Mouse (Mus musculus) midbrain, embryonic 16.5 days (tissue): ENCODE results near the gene Fancc. TPM values are rescaled to one million over a fixed set of nuclear protein-coding genes. Genes with fewer than 3 reads are reported as not detected.

Source experiments
- ATAC-seq: fragments of 200-750 bp; cut with Nextera tagmentation; 2 replicates; pipeline ENCODE4 v1.8.0; 2017; ENCODE audit warnings: moderate TSS enrichment
- H3K27ac ChIP-seq: fragments of 300-500 bp; sonication (generic); 2 replicates; pipeline ENCODE4 v1.5.1; 2014; ENCODE audit warnings: mild to moderate bottlenecking, low read length, mixed read lengths
- H3K27me3 ChIP-seq: fragments of 300-500 bp; sonication (generic); 2 replicates; pipeline ENCODE4 v1.6.1; 2014; ENCODE audit warnings: low read depth, low read length, mixed read lengths; ENCODE audit not compliant: control insufficient read depth, insufficient read depth
- H3K36me3 ChIP-seq: fragments of 300-500 bp; sonication (generic); 2 replicates; pipeline ENCODE4 v1.6.1; 2014; ENCODE audit warnings: mild to moderate bottlenecking, low read length, moderate library complexity, mixed read lengths; ENCODE audit not compliant: control insufficient read depth, insufficient read depth
- H3K4me1 ChIP-seq: fragments of 300-500 bp; sonication (generic); 2 replicates; pipeline ENCODE4 v1.6.1; 2014; ENCODE audit warnings: mild to moderate bottlenecking, low read length, mixed read lengths; ENCODE audit not compliant: control insufficient read depth, insufficient read depth
- H3K4me2 ChIP-seq: fragments of 300-500 bp; sonication (generic); 2 replicates; pipeline ENCODE4 v1.6.1; 2014; ENCODE audit warnings: mild to moderate bottlenecking, low read length, mixed read lengths
- H3K4me3 ChIP-seq: fragments of 300-500 bp; sonication (generic); 2 replicates; pipeline ENCODE4 v1.5.1; 2014; ENCODE audit warnings: low read depth, mild to moderate bottlenecking, low read length, moderate library complexity, mixed read lengths
- H3K9ac ChIP-seq: fragments of 300-500 bp; sonication (generic); 2 replicates; pipeline ENCODE4 v1.6.1; 2014; ENCODE audit warnings: low read depth, low read length, mixed read lengths
- H3K9me3 ChIP-seq: fragments of 300-500 bp; sonication (generic); replicated peaks from 2 replicates; pipeline ENCODE4 v1.6.1; 2014; ENCODE audit warnings: mild to moderate bottlenecking, low read length, mixed read lengths; ENCODE audit not compliant: control insufficient read depth, poor library complexity, severe bottlenecking
- WGBS: fragments of 180-500 bp; shearing (Covaris S2); extraction: QIAGEN DNeasy Blood & Tissue Kit; methylation state at CpG from one replicate; pipeline ENCODE4 v1.1.7; 2014; 5-methylcytosine and 5-hydroxymethylcytosine counted together
- microRNA counts: library from miRNA; unstranded; fragments of <30 nt; microRNA quantifications from one replicate; lab custom pipeline; 2016
- microRNA-seq: library from miRNA; unstranded; fragments of <30 nt; microRNA quantifications from one replicate; pipeline ENCODE4, GENCODE M21; 2017
- polyA plus RNA-seq: library from polyadenylated mRNA; unstranded; fragments of >200 nt; fragmentation: Nextera tagmentation; extraction: Ambion mirVana; gene quantifications from 2 replicates; pipeline ENCODE4 v1.2.1, GENCODE M21; 2015

The Fancc gene
- polyA plus RNA-seq, 1 experiment from 2014 or later = 14.2 TPM

DNA sequence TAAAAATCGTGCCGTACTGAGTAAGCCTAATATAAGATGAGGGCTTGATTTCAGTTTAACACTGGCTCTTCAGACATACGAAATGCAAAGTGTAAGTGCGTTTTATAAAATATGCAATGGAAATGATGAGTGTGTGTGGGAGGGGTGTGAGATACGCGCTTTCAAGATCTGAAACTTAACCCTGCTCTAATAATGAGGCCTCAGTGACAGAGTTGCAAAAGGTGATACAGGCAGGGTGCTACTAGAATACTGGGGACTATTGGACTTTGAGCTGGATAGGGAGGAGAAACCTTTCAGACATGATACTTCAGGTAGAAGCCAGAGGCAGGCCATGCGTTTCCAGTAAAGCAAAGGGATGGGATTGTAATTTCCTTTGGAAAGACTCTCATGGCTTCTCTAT is 259.0 kb downstream of the Fancc start:
- no peaks in the 10 kb centered on the region for H3K36me3 ChIP-seq
- no peak overlapping the region for H3K4me2 ChIP-seq
- no peak overlapping the region for H3K27ac ChIP-seq
- no peaks in the 10 kb centered on the region for H3K27me3 ChIP-seq
- H3K4me3 ChIP-seq = no peak overlapping the region
- ATAC-seq = no peak
- peaks cover 12% of the 10 kb centered on the region for H3K4me1 ChIP-seq
- H3K9ac ChIP-seq = no peak overlapping the region
- no peaks in the 10 kb centered on the region for H3K9me3 ChIP-seq
- WGBS = 83% methylated on average over 7 of the region's 7 CpGs

GRCm38 (mm10) chr13:63236159-63236893 is 260.8 kb downstream of the Fancc start:
- H3K27ac ChIP-seq = no peak overlapping the region
- no peak overlapping the region for H3K9ac ChIP-seq
- WGBS = 65% methylated on average over 5 of the region's 5 CpGs

GRCm38 (mm10) chr13:63235551-63235950 is 261.5 kb downstream of the Fancc start:
- peaks cover 11% of the 10 kb centered on the region for H3K4me1 ChIP-seq
- no peak for ATAC-seq

More at GRCm38 (mm10) chr13:63236159-63236893, 260.8 kb downstream of the Fancc start:
- Histone ChIP-seq H3K36me3 (no peaks in the 10 kb centered on the region), H3K4me2 (no peak overlapping the region), H3K27me3 (no peaks in the 10 kb centered on the region), H3K4me1 (peaks cover 14% of the 10 kb centered on the region), H3K4me3 (no peak overlapping the region), H3K9me3 (no peaks in the 10 kb centered on the region)
- ATAC-seq = no peak

More at GRCm38 (mm10) chr13:63235551-63235950, 261.5 kb downstream of the Fancc start:
- Histone ChIP-seq H3K4me2 (no peak overlapping the region), H3K27me3 (no peaks in the 10 kb centered on the region), H3K36me3 (no peaks in the 10 kb centered on the region), H3K27ac (no peak overlapping the region), H3K4me3 (no peak overlapping the region), H3K9ac (no peak overlapping the region), H3K9me3 (no peaks in the 10 kb centered on the region)
- 90% methylated on average over 3 of the region's 3 CpGs for WGBS

MicroRNAs within 50 kb of the gene (microRNA counts, 519-probe panel; counts per million panel counts)
- 2,664 counts per million, percentile 80 among the panel's probes with 10 or more counts for microRNA mmu-miR-23b (lab: Ali Mortazavi, UCI)
- microRNA mmu-miR-24 (lab: Ali Mortazavi, UCI) = 2,015 counts per million, percentile 49 among the panel's probes with 10 or more counts
- microRNA mmu-miR-27b (lab: Ali Mortazavi, UCI) = 2,083 counts per million, percentile 54 among the panel's probes with 10 or more counts

Small RNAs within 50 kb of the gene (microRNA-seq; reads per million reads assigned to microRNA genes)
- gene Mir23b = 9,914 reads per million, percentile 96 among the genes with 10 or more reads in this experiment
- not detected for gene Mir24-1
- gene Mir27b = 878 reads per million, percentile 78 among the genes with 10 or more reads in this experiment
- not detected for gene Mir3074-1

Other genes starting within 250 kb of the Fancc start
- gene Ptch1, start 76.3 kb upstream of the Fancc start, polyA plus RNA-seq = 14.3 and 15.0 TPM in 2 replicates